Mouse (Mus musculus): ENCODE measurements at regions not wholly inside any gene's neighbourhood (a gene's known extent, or its start where the extent isn't known, plus 50 kb on each side); places are given as distances from the start of the nearest gene placed in this dataset.
A peak's percentile ranks its signal among the peaks of the same experiment; 100 is the strongest.

GRCm38 (mm10) chr8:54464977-54465376 lies 64.4 kb upstream of the Asb5 start:
- peak; percentile 4 for DNase-seq

- peak; percentile 75 for DNase-seq
Measured at GRCm38 (mm10) chr8:54465458-54466102, 63.8 kb upstream of the Asb5 start.

All from heart, adult 11 months (tissue).